Mouse (Mus musculus): ENCODE measurements around the gene Cenps.

Cenps gene

GRCm38 (mm10) chr4:149097956-149098355 is 39.5 kb downstream of the Cenps start:
- Histone ChIP-seq H3K36me3 (ENCODE audit: insufficient read depth, low read length) (peaks cover 13% of the 10 kb centered on the region), H3K27me3 (ENCODE audit: insufficient read depth, low read length) (no peaks in the 10 kb centered on the region), H3K4me3 (replicated peaks; ENCODE audit: low read length) (peak overlapping the region; percentile 100), H3K4me1 (replicated peaks; ENCODE audit: low read depth, low read length) (peaks cover 33% of the 10 kb centered on the region), H3K9me3 (ENCODE audit: low read length) (no peaks in the 10 kb centered on the region)
- no peak for TF ChIP-seq CTCF (conservative IDR thresholded peaks at IDR 0.05; ENCODE audit: low read length)
- TF ChIP-seq NANOG (IDR thresholded peaks at IDR 0.05; ENCODE audit: borderline replicate concordance, low read length), result no peak
- TF ChIP-seq POU5F1 (IDR thresholded peaks at IDR 0.05; ENCODE audit: borderline replicate concordance, low read length), result no peak

DNA sequence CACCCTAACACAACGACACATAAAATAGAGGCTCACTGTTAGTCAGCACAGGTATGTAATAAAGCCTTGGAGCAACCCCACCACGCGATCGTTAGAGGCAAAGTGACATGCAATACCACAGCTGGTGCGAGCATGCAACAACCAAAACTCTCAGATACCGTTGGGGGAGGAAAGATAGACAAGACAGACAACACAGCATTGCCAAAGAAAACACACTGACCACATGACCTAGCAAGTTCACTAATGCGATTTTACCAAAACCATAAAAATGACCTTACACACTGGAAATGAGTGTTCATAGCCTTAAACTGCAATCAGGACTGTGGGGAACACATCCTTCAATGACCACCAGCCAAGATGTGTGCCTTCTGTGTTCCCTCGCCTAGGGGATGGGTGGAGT is 46.1 kb downstream of the Cenps start:
- peaks cover 16% of the 10 kb centered on the region for H3K4me1 ChIP-seq (replicated peaks; ENCODE audit: low read depth, low read length)
- peaks cover 16% of the 10 kb centered on the region for H3K36me3 ChIP-seq (ENCODE audit: insufficient read depth, low read length)
- no peaks in the 10 kb centered on the region for H3K9me3 ChIP-seq (ENCODE audit: low read length)
- TF ChIP-seq CTCF (conservative IDR thresholded peaks at IDR 0.05; ENCODE audit: low read length) (no peak), NANOG (IDR thresholded peaks at IDR 0.05; ENCODE audit: borderline replicate concordance, low read length) (no peak), POU5F1 (IDR thresholded peaks at IDR 0.05; ENCODE audit: borderline replicate concordance, low read length) (no peak)
- no peak overlapping the region for H3K4me3 ChIP-seq (replicated peaks; ENCODE audit: low read length)
- H3K27me3 ChIP-seq (ENCODE audit: insufficient read depth, low read length), result no peaks in the 10 kb centered on the region

DNA sequence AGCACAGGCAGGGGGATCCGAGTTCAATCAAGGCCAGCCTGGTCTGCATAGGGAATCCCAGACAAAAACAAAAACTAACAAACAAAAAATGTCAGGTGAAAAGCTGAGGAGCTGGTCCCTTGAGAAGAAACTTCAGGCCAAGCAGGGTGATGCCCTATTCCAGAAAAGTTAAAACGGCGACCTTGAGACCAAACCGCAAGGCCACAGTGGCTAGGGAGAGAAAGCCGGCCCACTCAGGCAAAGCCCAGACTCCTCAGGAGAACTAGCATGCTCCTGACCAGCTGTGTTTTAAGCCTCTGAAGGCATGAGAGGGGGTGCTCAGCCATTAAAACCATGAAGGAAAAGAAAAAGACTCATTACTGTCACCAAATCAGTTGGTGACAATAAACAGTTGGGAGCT is 52.0 kb downstream of the Cenps start:
- TF ChIP-seq POU5F1 (IDR thresholded peaks at IDR 0.05; ENCODE audit: borderline replicate concordance, low read length) (no peak), NANOG (IDR thresholded peaks at IDR 0.05; ENCODE audit: borderline replicate concordance, low read length) (no peak), CTCF (conservative IDR thresholded peaks at IDR 0.05; ENCODE audit: low read length) (no peak)
- H3K36me3 ChIP-seq (ENCODE audit: insufficient read depth, low read length), result peaks cover 7% of the 10 kb centered on the region; the same call in 1 of the 2 replicates
- H3K9me3 ChIP-seq (ENCODE audit: low read length), result no peaks in the 10 kb centered on the region
- H3K27me3 ChIP-seq (ENCODE audit: insufficient read depth, low read length), result no peaks in the 10 kb centered on the region
- H3K4me1 ChIP-seq (replicated peaks; ENCODE audit: low read depth, low read length), result peaks cover 47% of the 10 kb centered on the region
- no peak overlapping the region for H3K4me3 ChIP-seq (replicated peaks; ENCODE audit: low read length)

DNA sequence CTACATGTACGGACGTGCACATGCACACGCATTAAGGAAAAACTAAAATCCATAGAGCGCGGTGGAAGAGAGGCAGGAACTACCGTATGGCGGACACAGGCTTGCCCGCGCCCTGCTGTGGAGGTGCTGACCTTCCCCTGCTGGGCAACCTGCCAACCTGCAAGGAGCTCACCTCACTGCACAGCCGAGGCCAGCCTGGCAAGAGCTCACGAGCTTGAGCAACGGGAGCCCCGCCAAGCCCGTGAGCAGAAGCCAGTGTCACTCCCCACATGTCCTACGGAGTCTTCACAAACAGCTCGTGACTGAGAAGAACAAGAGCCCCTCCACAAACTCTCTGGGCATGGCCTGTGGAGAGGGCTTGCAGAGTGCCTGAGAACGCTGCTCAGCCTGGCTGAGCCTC is 55.9 kb downstream of the Cenps start:
- H3K4me1 ChIP-seq (replicated peaks; ENCODE audit: low read depth, low read length), result peaks cover 73% of the 10 kb centered on the region
- TF ChIP-seq NANOG (IDR thresholded peaks at IDR 0.05; ENCODE audit: borderline replicate concordance, low read length) (no peak), POU5F1 (IDR thresholded peaks at IDR 0.05; ENCODE audit: borderline replicate concordance, low read length) (no peak), CTCF (conservative IDR thresholded peaks at IDR 0.05; ENCODE audit: low read length) (no peak)
- no peaks in the 10 kb centered on the region for H3K27me3 ChIP-seq (ENCODE audit: insufficient read depth, low read length)

GRCm38 (mm10) chr4:149080111-149080510 is 57.3 kb downstream of the Cenps start:
- Histone ChIP-seq H3K4me1 (replicated peaks; ENCODE audit: low read depth, low read length) (peaks cover 78% of the 10 kb centered on the region), H3K36me3 (ENCODE audit: insufficient read depth, low read length) (peaks cover 17% of the 10 kb centered on the region), H3K27me3 (ENCODE audit: insufficient read depth, low read length) (no peaks in the 10 kb centered on the region), H3K4me3 (replicated peaks; ENCODE audit: low read length) (no peak overlapping the region), H3K9me3 (ENCODE audit: low read length) (no peaks in the 10 kb centered on the region)
- TF ChIP-seq CTCF (conservative IDR thresholded peaks at IDR 0.05; ENCODE audit: low read length) (no peak), POU5F1 (IDR thresholded peaks at IDR 0.05; ENCODE audit: borderline replicate concordance, low read length) (no peak), NANOG (IDR thresholded peaks at IDR 0.05; ENCODE audit: borderline replicate concordance, low read length) (no peak)

More for the DNA sequence above, 55.9 kb downstream of the Cenps start:
- H3K4me3 ChIP-seq (replicated peaks; ENCODE audit: low read length), result peak overlapping the region; percentile 50
- no peaks in the 10 kb centered on the region for H3K9me3 ChIP-seq (ENCODE audit: low read length)
- peaks cover 9% of the 10 kb centered on the region; the same call in 1 of the 2 replicates for H3K36me3 ChIP-seq (ENCODE audit: insufficient read depth, low read length)

DNA sequence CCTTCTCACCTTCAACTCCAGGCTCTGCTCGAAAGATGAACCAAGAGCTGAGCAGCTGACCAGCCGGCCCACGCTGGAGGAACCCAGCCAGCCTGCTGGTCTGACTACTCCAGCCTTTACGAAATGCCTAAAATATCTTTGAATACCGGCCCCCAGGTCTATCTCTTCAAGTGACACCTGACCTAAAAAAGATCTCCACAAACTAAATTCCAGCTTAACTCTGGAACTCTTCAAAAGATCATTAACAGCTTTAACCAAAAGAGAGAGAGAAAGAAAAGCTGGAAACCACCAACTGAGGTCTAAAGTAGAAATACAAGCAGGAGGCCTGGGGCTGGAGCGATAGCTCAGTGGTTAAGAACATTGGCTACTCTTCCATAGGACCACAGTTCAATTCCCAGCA is 57.8 kb downstream of the Cenps start:
- TF ChIP-seq CTCF (conservative IDR thresholded peaks at IDR 0.05; ENCODE audit: low read length) (no peak), POU5F1 (IDR thresholded peaks at IDR 0.05; ENCODE audit: borderline replicate concordance, low read length) (no peak), NANOG (IDR thresholded peaks at IDR 0.05; ENCODE audit: borderline replicate concordance, low read length) (no peak)
- Histone ChIP-seq H3K27me3 (ENCODE audit: insufficient read depth, low read length) (no peaks in the 10 kb centered on the region), H3K4me1 (replicated peaks; ENCODE audit: low read depth, low read length) (peaks cover 78% of the 10 kb centered on the region), H3K4me3 (replicated peaks; ENCODE audit: low read length) (no peak overlapping the region), H3K9me3 (ENCODE audit: low read length) (no peaks in the 10 kb centered on the region), H3K36me3 (ENCODE audit: insufficient read depth, low read length) (peaks cover 22% of the 10 kb centered on the region)

GRCm38 (mm10) chr4:149078261-149078660 is 59.2 kb downstream of the Cenps start:
- TF ChIP-seq POU5F1 (IDR thresholded peaks at IDR 0.05; ENCODE audit: borderline replicate concordance, low read length) (no peak), NANOG (IDR thresholded peaks at IDR 0.05; ENCODE audit: borderline replicate concordance, low read length) (no peak), CTCF (conservative IDR thresholded peaks at IDR 0.05; ENCODE audit: low read length) (no peak)
- H3K27me3 ChIP-seq (ENCODE audit: insufficient read depth, low read length), result no peaks in the 10 kb centered on the region
- H3K4me1 ChIP-seq (replicated peaks; ENCODE audit: low read depth, low read length), result peaks cover 78% of the 10 kb centered on the region
- H3K4me3 ChIP-seq (replicated peaks; ENCODE audit: low read length), result no peak overlapping the region
- no peaks in the 10 kb centered on the region for H3K9me3 ChIP-seq (ENCODE audit: low read length)
- peaks cover 21% of the 10 kb centered on the region for H3K36me3 ChIP-seq (ENCODE audit: insufficient read depth, low read length)

Measured in E14TG2a.4 (cell line).